Mouse (Mus musculus): ENCODE data around the gene Chit1. TPM values are rescaled to one million over a fixed set of nuclear protein-coding genes. Genes with fewer than 3 reads are reported as not detected.
A peak's percentile ranks its signal among the peaks of the same experiment; 100 is the strongest.

The Chit1 gene
- total RNA-seq (2021): under 1 TPM in 1 of 2 experiments, not detected in 1; 0.22 TPM

- DNase-seq (ENCODE audit: extremely low spot score in 1 of 2, low spot score in 1 of 2): no peak
Observed at GRCm38 (mm10) chr1:134110979-134111378, at the start of gene Chit1. Gene Chit1, plus strand, starts transcription at chr1:134111242.

- DNase-seq (ENCODE audit: extremely low spot score in 1 of 2, low spot score in 1 of 2): no peak
Observed at GRCm38 (mm10) chr1:134061915-134062314, 49.1 kb upstream of the Chit1 start.

GRCm38 (mm10) chr1:134062411-134063085, 48.5 kb upstream of the Chit1 start:
- peak in 1 of 2 experiments; percentile 43 for DNase-seq (ENCODE audit: extremely low spot score in 1 of 2, low spot score in 1 of 2)

GRCm38 (mm10) chr1:134063086-134063772, 47.8 kb upstream of the Chit1 start:
- peak in 1 of 2 experiments; percentile 36 for DNase-seq (ENCODE audit: extremely low spot score in 1 of 2, low spot score in 1 of 2)

- DNase-seq (ENCODE audit: extremely low spot score in 1 of 2, low spot score in 1 of 2): no peak
Observed at GRCm38 (mm10) chr1:134063773-134064125, 47.3 kb upstream of the Chit1 start.

GRCm38 (mm10) chr1:134064296-134064831, 46.7 kb upstream of the Chit1 start:
- no peak for DNase-seq (ENCODE audit: extremely low spot score in 1 of 2, low spot score in 1 of 2)

- DNase-seq (ENCODE audit: extremely low spot score in 1 of 2, low spot score in 1 of 2): no peak
Observed at GRCm38 (mm10) chr1:134065241-134065809, 45.7 kb upstream of the Chit1 start.

- no peak for DNase-seq (ENCODE audit: extremely low spot score in 1 of 2, low spot score in 1 of 2)
Observed at GRCm38 (mm10) chr1:134066554-134066953, 44.5 kb upstream of the Chit1 start.

- DNase-seq (ENCODE audit: extremely low spot score in 1 of 2, low spot score in 1 of 2): no peak
Observed at GRCm38 (mm10) chr1:134067143-134067619, 43.9 kb upstream of the Chit1 start.

GRCm38 (mm10) chr1:134070099-134070669, 40.9 kb upstream of the Chit1 start:
- DNase-seq (ENCODE audit: extremely low spot score in 1 of 2, low spot score in 1 of 2): no peak

- no peak for DNase-seq (ENCODE audit: extremely low spot score in 1 of 2, low spot score in 1 of 2)
Observed at GRCm38 (mm10) chr1:134071411-134072018, 39.5 kb upstream of the Chit1 start.

- no peak for DNase-seq (ENCODE audit: extremely low spot score in 1 of 2, low spot score in 1 of 2)
Observed at GRCm38 (mm10) chr1:134073061-134073564, 37.9 kb upstream of the Chit1 start.

- DNase-seq (ENCODE audit: extremely low spot score in 1 of 2, low spot score in 1 of 2): no peak
Observed at GRCm38 (mm10) chr1:134073658-134074057, 37.4 kb upstream of the Chit1 start.

- DNase-seq (ENCODE audit: extremely low spot score in 1 of 2, low spot score in 1 of 2): no peak
Observed at GRCm38 (mm10) chr1:134074184-134074583, 36.9 kb upstream of the Chit1 start.

GRCm38 (mm10) chr1:134074606-134075005, 36.4 kb upstream of the Chit1 start:
- no peak for DNase-seq (ENCODE audit: extremely low spot score in 1 of 2, low spot score in 1 of 2)

GRCm38 (mm10) chr1:134075532-134075931, 35.5 kb upstream of the Chit1 start:
- no peak for DNase-seq (ENCODE audit: extremely low spot score in 1 of 2, low spot score in 1 of 2)

- DNase-seq (ENCODE audit: extremely low spot score in 1 of 2, low spot score in 1 of 2): no peak
Observed at GRCm38 (mm10) chr1:134076789-134077188, 34.3 kb upstream of the Chit1 start.

- no peak for DNase-seq (ENCODE audit: extremely low spot score in 1 of 2, low spot score in 1 of 2)
Observed at GRCm38 (mm10) chr1:134077389-134078060, 33.5 kb upstream of the Chit1 start.

GRCm38 (mm10) chr1:134078061-134078795, 32.8 kb upstream of the Chit1 start:
- no peak for DNase-seq (ENCODE audit: extremely low spot score in 1 of 2, low spot score in 1 of 2)

Measured in layer of hippocampus, postnatal 25 days (tissue).